Mouse (Mus musculus) forebrain, embryonic 14.5 days (tissue): ENCODE results near the gene Patj. TPM values are rescaled to one million over a fixed set of nuclear protein-coding genes. Genes with fewer than 3 reads are reported as not detected.
A peak's percentile ranks its signal among the peaks of the same experiment; 100 is the strongest.

Experiments used
- ATAC-seq: fragments of 200-750 bp; cut with Nextera tagmentation; 2 replicates; pipeline ENCODE4 v1.8.0; 2017; ENCODE audit warnings: mild to moderate bottlenecking, moderate library complexity
- DNase-seq: peaks from one replicate; pipeline ENCODE4 v3.0.0-alpha.2; 2015; ENCODE audit warnings: low spot score
- H3K27ac ChIP-seq: fragments of 300-500 bp; sonication (generic); 2 replicates; pipeline ENCODE4 v1.5.1; 2014; ENCODE audit warnings: low read depth, mild to moderate bottlenecking, control low read depth, low read length, moderate library complexity
- H3K27me3 ChIP-seq: fragments of 300-500 bp; sonication (generic); replicated peaks from 2 replicates; pipeline ENCODE4 v1.6.1; 2014; ENCODE audit warnings: low read length, control low read depth, mixed read lengths; ENCODE audit not compliant: control insufficient read depth, insufficient read depth
- H3K36me3 ChIP-seq: fragments of 300-500 bp; sonication (generic); 2 replicates; pipeline ENCODE4 v1.6.1; 2014; ENCODE audit warnings: low read length, control low read depth; ENCODE audit not compliant: control insufficient read depth, insufficient read depth
- H3K4me1 ChIP-seq: fragments of 300-500 bp; sonication (generic); 2 replicates; pipeline ENCODE4 v1.6.1; 2014; ENCODE audit warnings: antibody characterized with exemption, low read length, control low read depth; ENCODE audit not compliant: control insufficient read depth, insufficient read depth
- H3K4me2 ChIP-seq: fragments of 300-500 bp; sonication (generic); 2 replicates; pipeline ENCODE4 v1.6.1; 2014; ENCODE audit warnings: mild to moderate bottlenecking, control low read depth, low read length
- H3K4me3 ChIP-seq: fragments of 300-500 bp; sonication (generic); 2 replicates; pipeline ENCODE4 v1.5.1; 2014; ENCODE audit warnings: low read depth, low read length, control low read depth
- H3K9ac ChIP-seq: fragments of 300-500 bp; sonication (generic); 2 replicates; pipeline ENCODE4 v1.6.1; 2014; ENCODE audit warnings: mild to moderate bottlenecking, low read length, control low read depth, moderate library complexity
- H3K9me3 ChIP-seq: fragments of 300-500 bp; sonication (generic); replicated peaks from 2 replicates; pipeline ENCODE4 v1.6.1; 2016; ENCODE audit warnings: low read length, control low read depth, mixed read lengths; ENCODE audit not compliant: control insufficient read depth
- WGBS: fragments of 180-500 bp; shearing (Covaris S2); extraction: QIAGEN DNeasy Blood & Tissue Kit; methylation state at CpG from one replicate; pipeline ENCODE4 v1.1.7; 2014; 5-methylcytosine and 5-hydroxymethylcytosine counted together
- polyA plus RNA-seq: library from polyadenylated mRNA; unstranded; fragments of >200 nt; fragmentation: Nextera tagmentation; extraction: Ambion mirVana; gene quantifications from 2 replicates; pipeline ENCODE4 v1.2.1, GENCODE M21; 2014

Patj gene
- polyA plus RNA-seq, 1 experiment from 2014 or later, result 7.1 TPM

DNA sequence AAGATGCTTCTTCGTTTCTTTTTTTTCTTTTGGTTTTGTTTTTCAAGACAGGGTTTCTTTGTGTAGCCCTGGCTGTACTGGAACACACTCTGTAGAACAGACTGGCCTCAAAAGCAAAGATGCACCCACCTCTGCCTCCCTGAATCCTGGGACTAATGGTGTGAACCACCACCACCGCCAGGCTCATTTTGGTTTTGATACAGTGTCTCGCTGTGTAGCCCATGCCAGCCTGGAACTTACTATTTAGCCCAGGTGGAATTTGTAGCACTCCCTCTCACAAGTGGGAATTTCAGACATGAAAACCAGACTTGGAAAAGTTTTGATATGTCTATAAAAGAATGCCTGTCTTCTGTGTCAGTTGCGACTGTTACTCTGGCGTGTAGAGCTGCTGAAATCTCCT is 154.5 kb downstream of the Patj start:
- H3K9me3 ChIP-seq, result no peaks in the 10 kb centered on the region
- H3K36me3 ChIP-seq, result no peaks in the 10 kb centered on the region
- H3K27ac ChIP-seq, result no peak overlapping the region
- no peaks in the 10 kb centered on the region for H3K27me3 ChIP-seq
- no peak overlapping the region for H3K4me2 ChIP-seq
- WGBS, result 92% methylated on average over 5 of the region's 5 CpGs
- H3K4me3 ChIP-seq, result no peak overlapping the region
- no peak overlapping the region for H3K9ac ChIP-seq
- H3K4me1 ChIP-seq, result peaks cover 20% of the 10 kb centered on the region
- ATAC-seq, result no peak
- no peak for DNase-seq

- no peak overlapping the region for H3K4me2 ChIP-seq
- H3K9me3 ChIP-seq, result no peaks in the 10 kb centered on the region
- ATAC-seq (peak; percentile 64), DNase-seq (peak; percentile 64)
- H3K27me3 ChIP-seq, result no peaks in the 10 kb centered on the region
- no peak overlapping the region for H3K4me3 ChIP-seq
- no peak overlapping the region for H3K27ac ChIP-seq
- H3K36me3 ChIP-seq, result no peaks in the 10 kb centered on the region
- H3K4me1 ChIP-seq, result peaks cover 19% of the 10 kb centered on the region
- H3K9ac ChIP-seq, result no peak overlapping the region
- WGBS, result 29% methylated on average over 2 of the region's 2 CpGs
Observed at GRCm38 (mm10) chr4:98555666-98556065, 160.1 kb downstream of the Patj start.

GRCm38 (mm10) chr4:98556449-98556848 is 160.9 kb downstream of the Patj start:
- peaks cover 22% of the 10 kb centered on the region for H3K4me1 ChIP-seq
- H3K27me3 ChIP-seq, result no peaks in the 10 kb centered on the region
- no peak overlapping the region for H3K4me2 ChIP-seq
- H3K36me3 ChIP-seq, result no peaks in the 10 kb centered on the region
- DNase-seq (no peak), ATAC-seq (no peak)
- H3K9ac ChIP-seq, result no peak overlapping the region
- H3K9me3 ChIP-seq, result no peaks in the 10 kb centered on the region
- H3K27ac ChIP-seq, result no peak overlapping the region
- H3K4me3 ChIP-seq, result no peak overlapping the region
- 90% methylated on average over 6 of the region's 6 CpGs for WGBS

DNA sequence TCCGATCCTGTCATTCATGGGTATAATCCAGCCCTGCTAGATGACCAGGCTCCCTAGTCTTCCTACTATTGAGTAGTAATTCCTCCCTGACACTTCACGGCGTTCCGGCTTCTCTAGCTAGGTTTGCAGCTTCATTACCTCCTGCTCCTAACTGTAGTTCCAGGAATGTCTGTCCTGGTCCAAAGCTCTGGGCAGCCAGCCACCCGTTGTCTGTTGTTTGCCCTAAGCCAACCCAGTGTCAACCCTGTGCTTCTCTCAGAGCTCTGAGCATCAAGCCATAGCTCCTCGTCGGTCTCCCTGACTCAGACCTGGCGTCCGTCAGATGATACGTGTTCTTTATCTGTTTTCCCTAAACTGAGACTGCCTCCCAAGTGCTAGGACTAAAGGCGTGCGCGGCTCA is 161.6 kb downstream of the Patj start:
- no peak for ATAC-seq

DNA sequence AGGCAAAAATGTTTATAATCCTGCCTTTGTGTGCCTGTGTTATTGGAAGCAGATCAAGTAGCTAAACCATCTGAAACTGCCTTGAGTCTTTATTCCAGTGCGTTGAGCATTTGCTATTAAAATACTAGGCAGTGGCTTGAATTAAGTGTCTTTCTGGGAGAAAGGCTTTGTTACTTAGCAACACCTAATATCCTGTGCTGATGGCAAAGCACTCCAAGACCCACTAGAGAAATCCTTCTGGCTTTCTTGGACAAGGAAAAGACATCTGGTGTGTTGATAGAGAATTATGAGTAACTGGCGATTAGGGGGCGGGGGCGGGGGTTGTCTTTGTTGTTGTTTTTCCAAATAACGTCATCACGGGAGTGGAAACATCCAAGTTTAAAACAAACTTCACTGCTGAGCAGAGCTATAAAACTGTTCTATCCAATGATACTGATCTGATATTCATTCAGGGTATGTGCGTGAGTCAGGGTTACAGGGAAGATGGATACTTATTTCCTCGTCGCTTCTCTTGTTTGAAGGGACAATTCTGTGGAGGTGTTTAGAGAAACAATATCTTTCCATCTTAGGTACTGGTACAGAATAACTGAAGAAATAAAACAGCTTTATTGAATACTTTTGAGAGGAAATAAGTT is 164.7 kb downstream of the Patj start:
- H3K36me3 ChIP-seq, result no peaks in the 10 kb centered on the region
- H3K27ac ChIP-seq, result peak overlapping the region; percentile 74
- no peaks in the 10 kb centered on the region for H3K27me3 ChIP-seq
- 20% methylated on average over 9 of the region's 9 CpGs for WGBS
- H3K4me1 ChIP-seq, result peaks cover 30% of the 10 kb centered on the region
- H3K9me3 ChIP-seq, result no peaks in the 10 kb centered on the region
- DNase-seq, result peak; percentile 89
- peak overlapping the region; percentile 17; the same call in 1 of the 2 replicates for H3K9ac ChIP-seq
- ATAC-seq, result peak; percentile 81
- peak overlapping the region; percentile 20; the same call in 1 of the 2 replicates for H3K4me2 ChIP-seq
- no peak overlapping the region for H3K4me3 ChIP-seq

More for the DNA sequence above, 161.6 kb downstream of the Patj start:
- Histone ChIP-seq H3K4me2 (no peak overlapping the region), H3K9me3 (no peaks in the 10 kb centered on the region), H3K27me3 (no peaks in the 10 kb centered on the region), H3K27ac (no peak overlapping the region), H3K4me3 (no peak overlapping the region), H3K9ac (no peak overlapping the region), H3K36me3 (no peaks in the 10 kb centered on the region), H3K4me1 (peaks cover 22% of the 10 kb centered on the region)
- WGBS, result 88% methylated on average over 13 of the region's 13 CpGs
- DNase-seq, result no peak

GRCm38 (mm10) chr4:98563082-98563481 is 167.5 kb downstream of the Patj start:
- ATAC-seq (no peak), DNase-seq (no peak)
- H3K4me1 ChIP-seq, result peaks cover 26% of the 10 kb centered on the region
- H3K4me3 ChIP-seq, result no peak overlapping the region
- no peaks in the 10 kb centered on the region for H3K9me3 ChIP-seq
- no peaks in the 10 kb centered on the region for H3K36me3 ChIP-seq
- no peak overlapping the region for H3K27ac ChIP-seq
- no peaks in the 10 kb centered on the region for H3K27me3 ChIP-seq
- 43% methylated on average over 5 of the region's 5 CpGs for WGBS
- no peak overlapping the region for H3K4me2 ChIP-seq
- no peak overlapping the region for H3K9ac ChIP-seq

GRCm38 (mm10) chr4:98563506-98564195 is 168.1 kb downstream of the Patj start:
- WGBS, result 36% methylated on average over 10 of the region's 10 CpGs
- Histone ChIP-seq H3K27ac (no peak overlapping the region), H3K4me1 (peaks cover 26% of the 10 kb centered on the region), H3K36me3 (no peaks in the 10 kb centered on the region), H3K4me3 (no peak overlapping the region), H3K27me3 (no peaks in the 10 kb centered on the region), H3K9ac (no peak overlapping the region), H3K9me3 (no peaks in the 10 kb centered on the region), H3K4me2 (no peak overlapping the region)
- ATAC-seq (peak; percentile 49; the same call in 1 of the 2 replicates), DNase-seq (peak; percentile 60)

DNA sequence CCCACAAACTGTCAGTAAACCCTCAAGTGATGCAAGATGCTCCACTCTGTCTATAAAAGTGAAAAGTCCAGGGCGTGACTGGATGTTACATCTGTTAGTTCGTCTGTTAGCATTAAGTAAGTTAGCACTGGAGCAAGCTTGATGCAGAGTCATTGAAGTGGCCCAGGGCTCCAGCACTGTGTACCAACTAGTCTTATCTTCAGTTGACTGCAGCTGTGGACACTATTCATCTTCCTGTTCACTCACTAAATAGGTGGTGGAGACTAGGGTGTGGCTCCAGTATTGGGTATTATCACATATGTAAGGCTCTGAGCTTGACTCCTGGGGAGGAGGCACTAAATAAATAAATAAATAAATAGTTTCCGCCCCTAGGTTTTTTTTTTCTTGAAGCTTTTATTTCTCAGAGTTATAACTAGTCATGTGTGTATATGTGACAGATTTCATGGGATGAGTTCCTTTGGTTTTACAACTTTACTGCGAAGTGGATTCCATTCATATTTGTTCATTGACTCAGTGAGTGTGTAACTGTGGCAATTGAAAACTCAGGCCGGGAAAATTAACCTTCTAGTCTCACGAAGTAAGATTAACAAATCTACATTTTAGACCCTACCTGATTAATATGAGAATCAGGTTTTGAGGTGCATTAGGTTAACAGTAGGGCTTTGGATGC is 168.7 kb downstream of the Patj start:
- Histone ChIP-seq H3K9ac (no peak overlapping the region), H3K27ac (no peak overlapping the region), H3K4me1 (peaks cover 26% of the 10 kb centered on the region), H3K4me2 (no peak overlapping the region), H3K27me3 (no peaks in the 10 kb centered on the region), H3K9me3 (no peaks in the 10 kb centered on the region), H3K4me3 (no peak overlapping the region), H3K36me3 (no peaks in the 10 kb centered on the region)
- ATAC-seq (no peak), DNase-seq (no peak)
- WGBS, result 87% methylated on average over 6 of the region's 6 CpGs

GRCm38 (mm10) chr4:98566741-98567140 is 171.2 kb downstream of the Patj start:
- Histone ChIP-seq H3K9me3 (no peaks in the 10 kb centered on the region), H3K4me2 (no peak overlapping the region), H3K4me3 (no peak overlapping the region), H3K27ac (no peak overlapping the region), H3K4me1 (peaks cover 12% of the 10 kb centered on the region), H3K9ac (no peak overlapping the region), H3K36me3 (no peaks in the 10 kb centered on the region), H3K27me3 (no peaks in the 10 kb centered on the region)
- no peak for ATAC-seq
- DNase-seq, result no peak
- 93% methylated on average over 6 of the region's 6 CpGs for WGBS
